Mouse (Mus musculus) 3134 (cell line): ENCODE results near the gene Uba7.

ENCODE experiments used
- DNase-seq: peaks from one replicate; pipeline ENCODE4 v3.0.0-alpha.2; 2011; ENCODE audit warnings: low spot score; ENCODE audit not compliant: insufficient read length; ENCODE audit errors: extremely low read depth

Uba7 gene

GRCm38 (mm10) chr9:107975399-107976386, at the start of gene Uba7:
TSS of gene Uba7 (plus strand) at chr9:107975505.
- DNase-seq, result peak; percentile 65

- DNase-seq, result no peak
Observed at GRCm38 (mm10) chr9:107926920-107927420, 48.3 kb upstream of the Uba7 start.

- no peak for DNase-seq
Observed at GRCm38 (mm10) chr9:107927749-107928148, 47.6 kb upstream of the Uba7 start.

GRCm38 (mm10) chr9:107928169-107928568, 47.1 kb upstream of the Uba7 start, which contains the start of gene Actl11:
TSS of gene Actl11 (plus strand) at chr9:107928469.
- DNase-seq, result no peak

GRCm38 (mm10) chr9:107932221-107932620, 43.1 kb upstream of the Uba7 start:
- no peak for DNase-seq

- no peak for DNase-seq
Observed at GRCm38 (mm10) chr9:107934146-107934545, 41.2 kb upstream of the Uba7 start.

GRCm38 (mm10) chr9:107935374-107935773, 39.9 kb upstream of the Uba7 start, which contains the start of gene Camkv:
TSS of gene Camkv (plus strand) at chr9:107935674.
- DNase-seq, result no peak

GRCm38 (mm10) chr9:107935790-107936214, 39.5 kb upstream of the Uba7 start:
- DNase-seq, result no peak

- no peak for DNase-seq
Observed at GRCm38 (mm10) chr9:107936215-107936822, 39.0 kb upstream of the Uba7 start.

- no peak for DNase-seq
Observed at GRCm38 (mm10) chr9:107936831-107937230, 38.5 kb upstream of the Uba7 start.

GRCm38 (mm10) chr9:107947241-107948194, 27.8 kb upstream of the Uba7 start:
- DNase-seq, result peak; percentile 89

GRCm38 (mm10) chr9:107949184-107949921, 26.0 kb upstream of the Uba7 start:
- DNase-seq, result no peak

- no peak for DNase-seq
Observed at GRCm38 (mm10) chr9:107949922-107950235, 25.4 kb upstream of the Uba7 start, which contains the start of gene Traip. TSS of gene Traip (plus strand) at chr9:107950136.

GRCm38 (mm10) chr9:107950460-107951355, 24.6 kb upstream of the Uba7 start:
- DNase-seq, result peak; percentile 81

- DNase-seq, result no peak
Observed at GRCm38 (mm10) chr9:107955613-107956289, 19.6 kb upstream of the Uba7 start.

GRCm38 (mm10) chr9:107957141-107957540, 18.2 kb upstream of the Uba7 start:
- DNase-seq, result no peak

GRCm38 (mm10) chr9:107959896-107960295, 15.4 kb upstream of the Uba7 start:
- no peak for DNase-seq

GRCm38 (mm10) chr9:107960928-107961327, 14.4 kb upstream of the Uba7 start:
- DNase-seq, result no peak
